Mouse (Mus musculus): ENCODE results near the gene Zbtb3. TPM values are rescaled to one million over a fixed set of nuclear protein-coding genes. Genes with fewer than 3 reads are reported as not detected.

The Zbtb3 gene
- total and polyA plus RNA-seq, 3 experiments: 1.7 to 2.7 (median 1.8) TPM

- H3K36me3 ChIP-seq (replicated peaks): peaks cover 53% of the 10 kb centered on the region
- no peak for ATAC-seq (ENCODE audit: extremely low read depth, insufficient number of reproducible peaks, low FRiP score, poor library complexity, severe bottlenecking)
- peaks cover 43% of the 10 kb centered on the region for H3K4me1 ChIP-seq (ENCODE audit: insufficient read depth, low read depth, low read length)
Observed at GRCm38 (mm10) chr19:8818301-8818798, 16.0 kb downstream of the Zbtb3 start.

GRCm38 (mm10) chr19:8818801-8819595 lies 16.6 kb downstream of the Zbtb3 start, which contains the start of gene Ttc9c:
Gene Ttc9c, minus strand, starts transcription at chr19:8819333.
- Histone ChIP-seq H3K27me3 (ENCODE audit: insufficient read depth, low read length) (no peaks in the 10 kb centered on the region), H3K9me3 (replicated peaks) (no peaks in the 10 kb centered on the region), H3K36me3 (replicated peaks) (peaks cover 54% of the 10 kb centered on the region), H3K4me3 (ENCODE audit: low read depth, low read length) (peak within 1 kb of the TSS; percentile 84), H3K4me1 (ENCODE audit: insufficient read depth, low read depth, low read length) (peaks cover 48% of the 10 kb centered on the region)
- DNase-seq (ENCODE audit: low spot score) (peak; percentile 88), ATAC-seq (ENCODE audit: extremely low read depth, insufficient number of reproducible peaks, low FRiP score, poor library complexity, severe bottlenecking) (peak; percentile 78)
- no peak for TF ChIP-seq GATA2 (IDR thresholded peaks at IDR 0.05; ENCODE audit: borderline replicate concordance, low read depth, low read length)
- TF ChIP-seq GATA1 (IDR thresholded peaks at IDR 0.05; ENCODE audit: borderline replicate concordance, low read length): no peak

More at GRCm38 (mm10) chr19:8818301-8818798, 16.0 kb downstream of the Zbtb3 start:
- DNase-seq (ENCODE audit: low spot score): no peak
- H3K9me3 ChIP-seq (replicated peaks): no peaks in the 10 kb centered on the region
- TF ChIP-seq GATA2 (IDR thresholded peaks at IDR 0.05; ENCODE audit: borderline replicate concordance, low read depth, low read length) (no peak), POLR2AphosphoS5 (IDR thresholded peaks at IDR 0.05; ENCODE audit: insufficient replicate concordance, low read depth, low read length) (no peak), TAL1 (conservative IDR thresholded peaks at IDR 0.05; ENCODE audit: low read depth, low read length) (no peak), CTCF (IDR thresholded peaks at IDR 0.05; ENCODE audit: low read depth, low read length) (no peak), GATA1 (IDR thresholded peaks at IDR 0.05; ENCODE audit: borderline replicate concordance, low read length) (no peak)
- H3K27me3 ChIP-seq (ENCODE audit: insufficient read depth, low read length): no peaks in the 10 kb centered on the region
- H3K4me3 ChIP-seq (ENCODE audit: low read depth, low read length): peak overlapping the region; percentile 84

- peak; percentile 83 for ATAC-seq (ENCODE audit: extremely low read depth, insufficient number of reproducible peaks, low FRiP score, poor library complexity, severe bottlenecking)
- Histone ChIP-seq H3K27me3 (ENCODE audit: insufficient read depth, low read length) (no peaks in the 10 kb centered on the region), H3K4me1 (ENCODE audit: insufficient read depth, low read depth, low read length) (peaks cover 44% of the 10 kb centered on the region), H3K4me3 (ENCODE audit: low read depth, low read length) (peak within 1 kb of the TSS; percentile 84), H3K36me3 (replicated peaks) (peaks cover 55% of the 10 kb centered on the region), H3K9me3 (replicated peaks) (no peaks in the 10 kb centered on the region)
- TF ChIP-seq GATA1 (IDR thresholded peaks at IDR 0.05; ENCODE audit: borderline replicate concordance, low read length) (no peak), GATA2 (IDR thresholded peaks at IDR 0.05; ENCODE audit: borderline replicate concordance, low read depth, low read length) (no peak), POLR2AphosphoS5 (IDR thresholded peaks at IDR 0.05; ENCODE audit: insufficient replicate concordance, low read depth, low read length) (no peak), CTCF (IDR thresholded peaks at IDR 0.05; ENCODE audit: low read depth, low read length) (no peak), TAL1 (conservative IDR thresholded peaks at IDR 0.05; ENCODE audit: low read depth, low read length) (no peak)
- peak; percentile 95 for DNase-seq (ENCODE audit: low spot score)
Observed at GRCm38 (mm10) chr19:8819596-8820423, 17.5 kb downstream of the Zbtb3 start, which contains the start of gene Hnrnpul2. Gene Hnrnpul2, plus strand, starts transcription at chr19:8820010.

- TF ChIP-seq CTCF (IDR thresholded peaks at IDR 0.05; ENCODE audit: low read depth, low read length): no peak
- no peak for TF ChIP-seq TAL1 (conservative IDR thresholded peaks at IDR 0.05; ENCODE audit: low read depth, low read length)
- TF ChIP-seq GATA2 (IDR thresholded peaks at IDR 0.05; ENCODE audit: borderline replicate concordance, low read depth, low read length): no peak
- TF ChIP-seq POLR2AphosphoS5 (IDR thresholded peaks at IDR 0.05; ENCODE audit: insufficient replicate concordance, low read depth, low read length): no peak
- no peak for TF ChIP-seq GATA1 (IDR thresholded peaks at IDR 0.05; ENCODE audit: borderline replicate concordance, low read length)
- Histone ChIP-seq H3K4me1 (ENCODE audit: insufficient read depth, low read depth, low read length) (peaks cover 40% of the 10 kb centered on the region), H3K27me3 (ENCODE audit: insufficient read depth, low read length) (no peaks in the 10 kb centered on the region), H3K9me3 (replicated peaks) (no peaks in the 10 kb centered on the region), H3K4me3 (ENCODE audit: low read depth, low read length) (peak overlapping the region; percentile 84), H3K36me3 (replicated peaks) (peaks cover 55% of the 10 kb centered on the region)
- DNase-seq (ENCODE audit: low spot score) (no peak), ATAC-seq (ENCODE audit: extremely low read depth, insufficient number of reproducible peaks, low FRiP score, poor library complexity, severe bottlenecking) (no peak)
Observed at GRCm38 (mm10) chr19:8820424-8820956, 18.1 kb downstream of the Zbtb3 start.

GRCm38 (mm10) chr19:8821146-8821545 lies 18.8 kb downstream of the Zbtb3 start:
- no peak for ATAC-seq (ENCODE audit: extremely low read depth, insufficient number of reproducible peaks, low FRiP score, poor library complexity, severe bottlenecking)

More at GRCm38 (mm10) chr19:8821146-8821545, 18.8 kb downstream of the Zbtb3 start:
- Histone ChIP-seq H3K9me3 (replicated peaks) (no peaks in the 10 kb centered on the region), H3K4me1 (ENCODE audit: insufficient read depth, low read depth, low read length) (peaks cover 35% of the 10 kb centered on the region), H3K4me3 (ENCODE audit: low read depth, low read length) (peak overlapping the region; percentile 84), H3K27me3 (ENCODE audit: insufficient read depth, low read length) (no peaks in the 10 kb centered on the region), H3K36me3 (replicated peaks) (peaks cover 55% of the 10 kb centered on the region)
- no peak for DNase-seq (ENCODE audit: low spot score)
- TF ChIP-seq TAL1 (conservative IDR thresholded peaks at IDR 0.05; ENCODE audit: low read depth, low read length) (no peak), POLR2AphosphoS5 (IDR thresholded peaks at IDR 0.05; ENCODE audit: insufficient replicate concordance, low read depth, low read length) (no peak), GATA1 (IDR thresholded peaks at IDR 0.05; ENCODE audit: borderline replicate concordance, low read length) (no peak), CTCF (IDR thresholded peaks at IDR 0.05; ENCODE audit: low read depth, low read length) (no peak), GATA2 (IDR thresholded peaks at IDR 0.05; ENCODE audit: borderline replicate concordance, low read depth, low read length) (no peak)

All from G1E (cell line).